Mouse (Mus musculus) forebrain, embryonic 15.5 days (tissue): Measurements from ENCODE around the gene Ap5z1. TPM values are rescaled to one million over a fixed set of nuclear protein-coding genes. Genes with fewer than 3 reads are reported as not detected.

Experiments used
- ATAC-seq: fragments of 200-750 bp; cut with Nextera tagmentation; replicated peaks from 2 replicates; pipeline ENCODE4 v1.8.0; 2017; ENCODE audit warnings: mild to moderate bottlenecking, moderate TSS enrichment, moderate library complexity
- H3K27ac ChIP-seq: fragments of 300-500 bp; sonication (generic); replicated peaks from 2 replicates; pipeline ENCODE4 v1.5.1; 2015; ENCODE audit warnings: mild to moderate bottlenecking, inconsistent platforms
- H3K27me3 ChIP-seq: fragments of 300-500 bp; sonication (generic); 2 replicates; pipeline ENCODE4 v1.6.1; 2015; ENCODE audit warnings: inconsistent platforms
- H3K36me3 ChIP-seq: fragments of 300-500 bp; sonication (generic); 2 replicates; pipeline ENCODE4 v1.6.1; 2015; ENCODE audit warnings: mild to moderate bottlenecking, inconsistent platforms
- H3K4me1 ChIP-seq: fragments of 300-500 bp; sonication (generic); 2 replicates; pipeline ENCODE4 v1.6.1; 2015; ENCODE audit warnings: inconsistent platforms
- H3K4me2 ChIP-seq: fragments of 300-500 bp; sonication (generic); replicated peaks from 2 replicates; pipeline ENCODE4 v1.6.1; 2015; ENCODE audit warnings: mild to moderate bottlenecking, inconsistent platforms
- H3K4me3 ChIP-seq: fragments of 300-500 bp; sonication (generic); 2 replicates; pipeline ENCODE4 v1.5.1; 2015; ENCODE audit warnings: mild to moderate bottlenecking, inconsistent platforms
- H3K9ac ChIP-seq: fragments of 300-500 bp; sonication (generic); replicated peaks from 2 replicates; pipeline ENCODE4 v1.6.1; 2015; ENCODE audit warnings: mild to moderate bottlenecking, inconsistent platforms
- H3K9me3 ChIP-seq: fragments of 300-500 bp; sonication (generic); 2 replicates; pipeline ENCODE4 v1.6.1; 2016; ENCODE audit warnings: inconsistent platforms
- WGBS: fragments of 180-500 bp; shearing (Covaris S2); methylation state at CpG from one replicate; pipeline ENCODE4 v1.1.7; 2015; ENCODE audit warnings: mixed read lengths; 5-methylcytosine and 5-hydroxymethylcytosine counted together
- polyA plus RNA-seq: library from polyadenylated mRNA; unstranded; fragments of >200 nt; fragmentation: Nextera tagmentation; extraction: Ambion mirVana; gene quantifications from 2 replicates; pipeline ENCODE4 v1.2.1, GENCODE M21; 2015

The Ap5z1 gene
- polyA plus RNA-seq, 1 experiment from 2014 or later = 15.0 TPM

DNA sequence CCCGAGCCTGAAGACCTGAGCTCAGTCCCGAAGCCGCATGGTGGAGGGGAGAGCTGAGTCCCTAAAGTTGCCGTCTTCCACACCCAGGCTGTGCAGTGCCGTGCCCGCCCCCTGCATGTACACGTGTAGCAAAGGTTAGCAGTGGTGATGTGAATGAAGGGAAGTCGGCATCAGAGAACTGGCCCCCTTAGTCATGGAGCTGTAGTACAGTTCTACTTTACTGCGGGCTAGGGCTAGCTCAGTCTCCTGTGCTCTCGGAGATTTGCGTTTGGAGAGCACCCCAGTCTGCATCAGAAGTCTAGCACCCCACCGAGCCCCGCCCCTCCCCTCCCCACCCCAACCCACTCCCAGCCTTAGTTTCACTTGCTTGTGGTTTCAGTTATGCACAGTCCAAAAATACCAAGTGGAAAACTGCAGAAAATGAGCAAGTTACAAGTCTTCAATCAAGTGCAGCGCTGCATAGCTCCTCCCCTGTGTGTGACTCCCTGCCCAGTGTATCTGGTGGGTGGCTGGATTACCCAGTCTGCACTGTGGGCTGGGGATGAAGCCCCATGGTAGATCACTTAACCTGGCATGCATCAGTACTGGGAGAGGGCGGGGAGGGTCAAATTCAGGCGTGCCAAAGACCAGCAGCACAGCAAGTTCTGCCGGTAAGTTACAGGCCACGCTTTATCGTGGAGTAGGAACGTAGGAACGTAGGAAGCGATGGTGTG lies 22.3 kb upstream of the Ap5z1 start:
- Histone ChIP-seq H3K4me2 (no peak overlapping the region), H3K4me3 (no peak overlapping the region), H3K36me3 (0 out of 2 replicates have a peak, but pooled peaks cover 3% of the 10 kb centered on the region), H3K27ac (no peak overlapping the region), H3K9ac (no peak overlapping the region), H3K4me1 (peaks cover 31% of the 10 kb centered on the region), H3K27me3 (no peaks in the 10 kb centered on the region), H3K9me3 (no peaks in the 10 kb centered on the region)
- 64% methylated on average over 22 of the region's 22 CpGs for WGBS
- no peak for ATAC-seq

- Histone ChIP-seq H3K27ac (no peak overlapping the region), H3K36me3 (no peaks in the 10 kb centered on the region), H3K9me3 (no peaks in the 10 kb centered on the region), H3K27me3 (no peaks in the 10 kb centered on the region), H3K4me3 (no peak overlapping the region), H3K4me2 (no peak overlapping the region), H3K9ac (no peak overlapping the region), H3K4me1 (peaks cover 31% of the 10 kb centered on the region)
- 93% methylated on average over 7 of the region's 7 CpGs for WGBS
- ATAC-seq = no peak
Observed at GRCm38 (mm10) chr5:142442045-142442440, 21.7 kb upstream of the Ap5z1 start.

DNA sequence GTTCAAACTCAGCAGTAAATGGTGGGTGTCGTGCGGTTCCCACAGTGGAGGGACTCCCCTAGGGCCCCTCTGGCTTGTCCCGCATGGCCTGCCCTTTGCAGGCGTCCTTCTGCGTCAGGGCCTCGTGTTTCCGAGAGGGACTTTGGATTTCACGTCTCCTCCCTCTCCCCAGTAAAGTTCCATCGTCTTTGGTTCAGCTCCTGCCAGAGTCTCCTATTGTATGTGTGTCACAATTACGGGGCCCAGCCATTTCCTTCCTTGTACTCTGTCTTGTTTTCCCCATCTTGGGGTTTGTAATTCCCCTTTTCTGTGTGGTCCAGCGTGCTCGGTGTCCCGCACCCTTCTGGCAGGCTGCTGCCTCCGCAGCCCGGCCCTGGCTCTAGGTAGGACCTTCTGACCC lies 20.2 kb upstream of the Ap5z1 start:
- no peak overlapping the region for H3K4me3 ChIP-seq
- no peak for ATAC-seq
- H3K4me1 ChIP-seq = peaks cover 39% of the 10 kb centered on the region
- WGBS = 66% methylated on average over 15 of the region's 15 CpGs
- no peak overlapping the region for H3K27ac ChIP-seq
- no peaks in the 10 kb centered on the region for H3K9me3 ChIP-seq
- no peaks in the 10 kb centered on the region for H3K27me3 ChIP-seq
- no peak overlapping the region for H3K9ac ChIP-seq
- H3K36me3 ChIP-seq = no peaks in the 10 kb centered on the region
- no peak overlapping the region for H3K4me2 ChIP-seq

GRCm38 (mm10) chr5:142443994-142444393 lies 19.8 kb upstream of the Ap5z1 start:
- no peaks in the 10 kb centered on the region for H3K9me3 ChIP-seq
- ATAC-seq = no peak
- no peaks in the 10 kb centered on the region for H3K36me3 ChIP-seq
- 76% methylated on average over 14 of the region's 14 CpGs for WGBS
- H3K27ac ChIP-seq = no peak overlapping the region
- H3K4me2 ChIP-seq = no peak overlapping the region
- H3K4me1 ChIP-seq = peaks cover 39% of the 10 kb centered on the region
- no peak overlapping the region for H3K4me3 ChIP-seq
- no peaks in the 10 kb centered on the region for H3K27me3 ChIP-seq
- no peak overlapping the region for H3K9ac ChIP-seq

DNA sequence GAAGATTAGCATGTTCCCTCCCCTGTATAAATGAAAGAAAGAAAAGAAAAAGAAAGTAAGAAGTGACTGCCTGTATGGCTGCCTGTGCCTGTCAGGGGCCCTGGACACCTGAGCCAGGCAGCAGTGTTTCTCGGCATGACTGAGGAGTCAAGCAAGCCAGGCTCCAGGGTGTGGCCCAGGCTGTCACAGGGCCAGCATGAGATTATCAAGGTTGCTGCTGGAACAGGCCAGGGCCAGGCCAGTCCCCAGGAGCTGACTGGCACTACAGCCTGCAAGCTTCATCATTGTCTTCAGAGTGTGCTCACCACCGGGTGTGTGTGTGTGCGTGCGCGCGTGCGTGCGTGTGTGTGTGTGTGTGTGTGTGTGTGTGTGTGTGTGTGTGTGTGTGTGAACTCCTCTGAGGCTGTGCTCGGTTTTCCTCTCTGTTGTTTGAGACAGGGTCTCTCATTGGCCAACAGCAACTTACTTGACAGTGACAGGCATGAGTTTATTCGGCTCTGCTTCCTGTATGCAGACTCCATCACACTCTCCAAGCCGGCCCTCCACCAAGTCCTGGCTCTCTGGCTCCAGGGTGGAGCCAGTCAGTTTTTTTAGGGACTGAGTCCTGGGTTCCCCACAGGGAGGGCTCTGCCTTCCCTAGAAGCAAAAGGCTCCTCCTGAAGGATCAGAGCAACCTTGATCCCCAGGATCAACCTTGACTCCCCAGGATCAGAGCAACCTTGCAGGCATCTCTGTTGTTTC lies 18.8 kb upstream of the Ap5z1 start:
- no peak overlapping the region for H3K27ac ChIP-seq
- H3K9me3 ChIP-seq = no peaks in the 10 kb centered on the region
- peaks cover 32% of the 10 kb centered on the region for H3K4me1 ChIP-seq
- peaks cover 1% of the 10 kb centered on the region; the same call in 1 of the 2 replicates for H3K36me3 ChIP-seq
- H3K4me2 ChIP-seq = no peak overlapping the region
- H3K9ac ChIP-seq = no peak overlapping the region
- no peak overlapping the region for H3K4me3 ChIP-seq
- WGBS = 69% methylated on average over 11 of the region's 11 CpGs
- ATAC-seq = no peak
- no peaks in the 10 kb centered on the region for H3K27me3 ChIP-seq

DNA sequence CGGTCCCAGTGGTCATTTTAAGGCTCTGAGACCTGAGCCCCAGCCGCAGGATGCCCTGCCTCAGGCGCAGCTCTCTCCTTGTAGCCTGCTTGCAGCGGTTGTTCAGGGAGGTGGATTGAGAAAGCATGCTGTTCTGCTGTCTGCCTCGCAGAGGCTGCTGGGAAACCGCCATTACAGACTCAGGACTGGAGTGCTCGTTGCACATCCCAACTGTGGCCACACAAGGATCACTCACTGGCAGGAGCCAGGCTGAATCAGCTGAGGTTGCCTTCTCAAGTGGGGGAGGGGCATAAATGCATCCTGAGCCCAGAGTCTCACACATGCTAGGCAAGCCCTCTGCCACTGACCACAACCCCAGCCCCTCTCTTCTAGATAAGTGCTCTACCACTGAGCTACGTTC lies 18.0 kb upstream of the Ap5z1 start:
- peaks cover 25% of the 10 kb centered on the region for H3K4me1 ChIP-seq
- 43% methylated on average over 8 of the region's 8 CpGs for WGBS

GRCm38 (mm10) chr5:142448076-142448475 lies 15.7 kb upstream of the Ap5z1 start:
- Histone ChIP-seq H3K27ac (0 out of 2 replicates have a peak overlapping the region, but pooled peaks have one; percentile 44), H3K4me2 (no peak overlapping the region), H3K9me3 (no peaks in the 10 kb centered on the region), H3K4me3 (no peak overlapping the region), H3K9ac (0 out of 2 replicates have a peak overlapping the region, but pooled peaks have one; percentile 6), H3K36me3 (peaks cover 10% of the 10 kb centered on the region), H3K4me1 (peaks cover 18% of the 10 kb centered on the region), H3K27me3 (no peaks in the 10 kb centered on the region)
- 7% methylated on average over 9 of the region's 9 CpGs for WGBS
- peak; percentile 73 for ATAC-seq

More for the DNA sequence above, 18.0 kb upstream of the Ap5z1 start:
- no peaks in the 10 kb centered on the region for H3K9me3 ChIP-seq
- no peaks in the 10 kb centered on the region for H3K27me3 ChIP-seq
- ATAC-seq = no peak
- H3K36me3 ChIP-seq = peaks cover 6% of the 10 kb centered on the region
- no peak overlapping the region for H3K9ac ChIP-seq
- 0 out of 2 replicates have a peak overlapping the region, but pooled peaks have one; percentile 8 for H3K27ac ChIP-seq
- H3K4me3 ChIP-seq = no peak overlapping the region
- H3K4me2 ChIP-seq = no peak overlapping the region

DNA sequence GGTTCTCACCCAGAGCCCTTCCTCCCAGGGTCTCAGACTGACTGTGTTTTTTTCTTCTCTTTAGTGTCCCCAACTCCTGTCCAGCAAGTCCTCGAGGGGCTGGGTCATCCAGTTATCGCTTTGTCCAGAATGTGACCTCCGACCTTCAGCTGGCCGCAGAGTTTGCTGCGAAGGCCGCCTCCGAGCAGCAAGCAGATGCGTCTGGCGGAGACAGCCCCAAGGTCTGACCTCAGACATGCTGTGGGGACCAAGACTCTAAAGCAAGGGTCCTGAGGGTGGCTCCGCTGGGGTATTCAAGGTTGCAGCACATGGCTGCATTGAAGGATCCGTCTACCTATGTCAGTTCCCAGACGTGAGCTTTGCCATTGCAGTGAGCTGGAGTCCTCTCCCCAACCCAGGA lies 15.1 kb upstream of the Ap5z1 start:
- peaks cover 14% of the 10 kb centered on the region for H3K36me3 ChIP-seq
- peaks cover 18% of the 10 kb centered on the region for H3K4me1 ChIP-seq
- H3K27me3 ChIP-seq = no peaks in the 10 kb centered on the region
- no peak overlapping the region for H3K4me3 ChIP-seq
- no peak for ATAC-seq
- H3K9me3 ChIP-seq = no peaks in the 10 kb centered on the region
- WGBS = 82% methylated on average over 12 of the region's 12 CpGs
- H3K27ac ChIP-seq = no peak overlapping the region
- no peak overlapping the region for H3K4me2 ChIP-seq
- H3K9ac ChIP-seq = no peak overlapping the region

GRCm38 (mm10) chr5:142450846-142451245 lies 12.9 kb upstream of the Ap5z1 start:
- Histone ChIP-seq H3K4me2 (no peak overlapping the region), H3K4me1 (peaks cover 8% of the 10 kb centered on the region), H3K9ac (no peak overlapping the region), H3K9me3 (no peaks in the 10 kb centered on the region), H3K4me3 (no peak overlapping the region), H3K27ac (no peak overlapping the region), H3K36me3 (peaks cover 32% of the 10 kb centered on the region), H3K27me3 (no peaks in the 10 kb centered on the region)
- WGBS = 89% methylated on average over 9 of the region's 9 CpGs
- ATAC-seq = no peak

DNA sequence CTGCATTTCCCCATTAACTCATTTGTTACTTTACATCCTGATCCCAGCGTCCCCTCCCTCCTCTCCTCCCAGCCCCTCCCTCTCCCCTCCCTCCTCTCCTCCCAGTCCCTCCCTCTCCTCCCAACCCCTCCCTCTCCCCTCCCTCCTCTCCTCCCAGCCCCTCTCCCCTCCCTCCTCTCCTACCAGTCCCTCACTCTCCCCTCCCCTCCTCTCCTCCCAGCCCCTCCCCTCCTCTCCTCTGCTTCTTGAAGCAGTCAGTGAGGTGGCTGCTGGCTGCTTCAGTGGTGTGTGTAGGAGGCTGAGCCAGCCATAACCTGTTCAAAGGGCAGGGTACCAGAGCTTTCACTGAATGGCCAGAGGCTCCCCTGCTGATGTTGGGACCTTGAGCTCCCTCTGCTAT lies 12.0 kb upstream of the Ap5z1 start:
- 22% methylated on average over 1 of the region's 1 CpGs for WGBS
- no peak overlapping the region for H3K4me3 ChIP-seq
- no peak for ATAC-seq
- no peaks in the 10 kb centered on the region for H3K9me3 ChIP-seq
- no peak overlapping the region for H3K27ac ChIP-seq
- H3K36me3 ChIP-seq = peaks cover 40% of the 10 kb centered on the region
- no peak overlapping the region for H3K4me2 ChIP-seq
- H3K9ac ChIP-seq = no peak overlapping the region
- peaks cover 8% of the 10 kb centered on the region for H3K4me1 ChIP-seq
- no peaks in the 10 kb centered on the region for H3K27me3 ChIP-seq

DNA sequence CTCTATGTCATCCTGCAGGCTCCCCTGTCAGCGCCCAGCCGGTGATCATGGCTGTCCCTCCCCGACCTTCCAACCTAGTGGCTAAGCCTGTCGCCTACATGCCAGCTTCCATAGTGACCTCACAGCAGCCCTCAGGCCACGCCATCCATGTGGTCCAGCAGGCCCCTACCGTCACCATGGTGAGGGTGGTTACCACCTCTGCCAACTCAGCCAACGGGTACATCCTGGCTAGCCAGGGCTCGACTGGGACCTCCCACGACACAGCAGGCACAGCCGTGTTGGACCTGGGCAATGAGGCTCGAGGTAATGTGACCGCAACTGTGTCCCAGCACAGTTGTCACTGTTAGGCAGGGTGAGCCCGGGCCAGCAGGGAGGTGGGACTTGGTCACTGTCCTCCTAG lies 10.0 kb upstream of the Ap5z1 start:
- WGBS = 95% methylated on average over 13 of the region's 13 CpGs
- H3K27me3 ChIP-seq = no peaks in the 10 kb centered on the region
- ATAC-seq = no peak
- no peak overlapping the region for H3K4me2 ChIP-seq
- no peak overlapping the region for H3K4me3 ChIP-seq
- no peaks in the 10 kb centered on the region for H3K4me1 ChIP-seq
- no peaks in the 10 kb centered on the region for H3K9me3 ChIP-seq
- no peak overlapping the region for H3K27ac ChIP-seq
- H3K9ac ChIP-seq = no peak overlapping the region
- peaks cover 58% of the 10 kb centered on the region for H3K36me3 ChIP-seq

- Histone ChIP-seq H3K36me3 (peaks cover 54% of the 10 kb centered on the region), H3K9me3 (no peaks in the 10 kb centered on the region), H3K4me2 (no peak overlapping the region), H3K9ac (no peak overlapping the region), H3K4me3 (no peak overlapping the region), H3K4me1 (no peaks in the 10 kb centered on the region), H3K27me3 (no peaks in the 10 kb centered on the region), H3K27ac (no peak overlapping the region)
- 80% methylated on average over 15 of the region's 15 CpGs for WGBS
- no peak for ATAC-seq
Observed at GRCm38 (mm10) chr5:142456318-142456717, 7.4 kb upstream of the Ap5z1 start.
